Mouse (Mus musculus) layer of hippocampus, adult 9-11 months (tissue): Measurements from ENCODE around the gene Pcdh15.
A peak's percentile ranks its signal among the peaks of the same experiment; 100 is the strongest.

ENCODE experiments used
- DNase-seq: peaks from one replicate; pipeline ENCODE4 v3.0.0; 2022

Pcdh15 gene

GRCm38 (mm10) chr10:73823214-73823613, 724.1 kb downstream of the Pcdh15 start:
- no peak for DNase-seq

- DNase-seq, result peak; percentile 46
Observed at GRCm38 (mm10) chr10:73826354-73826753, 727.2 kb downstream of the Pcdh15 start.

- no peak for DNase-seq
Observed at GRCm38 (mm10) chr10:73828781-73829180, 729.6 kb downstream of the Pcdh15 start.

- no peak for DNase-seq
Observed at GRCm38 (mm10) chr10:73844998-73845397, 745.9 kb downstream of the Pcdh15 start.

GRCm38 (mm10) chr10:73862181-73862580, 763.0 kb downstream of the Pcdh15 start:
- DNase-seq, result no peak

- no peak for DNase-seq
Observed at GRCm38 (mm10) chr10:73878055-73878728, 779.0 kb downstream of the Pcdh15 start.

- DNase-seq, result no peak
Observed at GRCm38 (mm10) chr10:73878729-73879067, 779.6 kb downstream of the Pcdh15 start.

GRCm38 (mm10) chr10:73887771-73888170, 788.6 kb downstream of the Pcdh15 start:
- DNase-seq, result no peak

GRCm38 (mm10) chr10:73892251-73892650, 793.1 kb downstream of the Pcdh15 start:
- no peak for DNase-seq

- DNase-seq, result no peak
Observed at GRCm38 (mm10) chr10:73896086-73896607, 797.0 kb downstream of the Pcdh15 start.

- DNase-seq, result no peak
Observed at GRCm38 (mm10) chr10:73899165-73899564, 800.0 kb downstream of the Pcdh15 start.

GRCm38 (mm10) chr10:73907626-73908025, 808.5 kb downstream of the Pcdh15 start:
- no peak for DNase-seq

- DNase-seq, result no peak
Observed at GRCm38 (mm10) chr10:73908568-73908967, 809.4 kb downstream of the Pcdh15 start.

- DNase-seq, result no peak
Observed at GRCm38 (mm10) chr10:73915170-73915569, 816.0 kb downstream of the Pcdh15 start.

GRCm38 (mm10) chr10:73921579-73921978, 822.4 kb downstream of the Pcdh15 start:
- peak; percentile 7 for DNase-seq

GRCm38 (mm10) chr10:73928672-73929071, 829.5 kb downstream of the Pcdh15 start:
- DNase-seq, result no peak

GRCm38 (mm10) chr10:73929718-73930117, 830.6 kb downstream of the Pcdh15 start:
- DNase-seq, result no peak

GRCm38 (mm10) chr10:73931185-73931584, 832.0 kb downstream of the Pcdh15 start:
- no peak for DNase-seq

GRCm38 (mm10) chr10:73931996-73932679, 833.0 kb downstream of the Pcdh15 start:
- DNase-seq, result no peak

GRCm38 (mm10) chr10:73936121-73936520, 837.0 kb downstream of the Pcdh15 start:
- DNase-seq, result no peak

GRCm38 (mm10) chr10:73938989-73939388, 839.8 kb downstream of the Pcdh15 start:
- no peak for DNase-seq

GRCm38 (mm10) chr10:73947799-73948198, 848.7 kb downstream of the Pcdh15 start:
- no peak for DNase-seq

GRCm38 (mm10) chr10:73953362-73953761, 854.2 kb downstream of the Pcdh15 start:
- DNase-seq, result no peak

GRCm38 (mm10) chr10:73984057-73984456, 884.9 kb downstream of the Pcdh15 start:
- no peak for DNase-seq
